Mouse (Mus musculus) heart, embryonic 10.5 days (tissue): Measurements from ENCODE around the gene Gm26938. TPM values are rescaled to one million over a fixed set of nuclear protein-coding genes. Genes with fewer than 3 reads are reported as not detected.
A peak's percentile ranks its signal among the peaks of the same experiment; 100 is the strongest.

Experiments used
- DNase-seq: peaks from one replicate; pipeline ENCODE4 v3.0.0-alpha.2; 2017; ENCODE audit warnings: low spot score
- H3K27ac ChIP-seq: fragments of 300-500 bp; sonication (generic); 2 replicates; pipeline ENCODE4 v1.5.1; 2016; ENCODE audit warnings: mild to moderate bottlenecking
- H3K27me3 ChIP-seq: fragments of 300-500 bp; sonication (generic); 2 replicates; pipeline ENCODE4 v1.6.1; 2016; ENCODE audit warnings: mild to moderate bottlenecking; ENCODE audit not compliant: poor library complexity, insufficient read depth, severe bottlenecking
- H3K36me3 ChIP-seq: fragments of 300-500 bp; sonication (generic); 2 replicates; pipeline ENCODE4 v1.6.1; 2016; ENCODE audit warnings: mild to moderate bottlenecking, moderate library complexity
- H3K4me1 ChIP-seq: fragments of 300-500 bp; sonication (generic); 2 replicates; pipeline ENCODE4 v1.6.1; 2016; ENCODE audit warnings: mild to moderate bottlenecking
- H3K4me3 ChIP-seq: fragments of 300-500 bp; sonication (generic); 2 replicates; pipeline ENCODE4 v1.5.1; 2016; ENCODE audit warnings: mild to moderate bottlenecking, moderate library complexity
- H3K9me3 ChIP-seq: fragments of 300-500 bp; sonication (generic); 2 replicates; pipeline ENCODE4 v1.6.1; 2016; ENCODE audit warnings: mild to moderate bottlenecking, moderate library complexity
- WGBS: fragments of 180-500 bp; shearing (Covaris S2); methylation state at CpG from one replicate; pipeline ENCODE4 v1.1.7; 2016; 5-methylcytosine and 5-hydroxymethylcytosine counted together
- polyA plus RNA-seq: library from polyadenylated mRNA; unstranded; fragments of >200 nt; fragmentation: Nextera tagmentation; extraction: Ambion mirVana; gene quantifications from 2 replicates; pipeline ENCODE4 v1.2.1, GENCODE M21; 2016

Gm26938 gene
- polyA plus RNA-seq, 1 experiment from 2014 or later, result not detected

DNA sequence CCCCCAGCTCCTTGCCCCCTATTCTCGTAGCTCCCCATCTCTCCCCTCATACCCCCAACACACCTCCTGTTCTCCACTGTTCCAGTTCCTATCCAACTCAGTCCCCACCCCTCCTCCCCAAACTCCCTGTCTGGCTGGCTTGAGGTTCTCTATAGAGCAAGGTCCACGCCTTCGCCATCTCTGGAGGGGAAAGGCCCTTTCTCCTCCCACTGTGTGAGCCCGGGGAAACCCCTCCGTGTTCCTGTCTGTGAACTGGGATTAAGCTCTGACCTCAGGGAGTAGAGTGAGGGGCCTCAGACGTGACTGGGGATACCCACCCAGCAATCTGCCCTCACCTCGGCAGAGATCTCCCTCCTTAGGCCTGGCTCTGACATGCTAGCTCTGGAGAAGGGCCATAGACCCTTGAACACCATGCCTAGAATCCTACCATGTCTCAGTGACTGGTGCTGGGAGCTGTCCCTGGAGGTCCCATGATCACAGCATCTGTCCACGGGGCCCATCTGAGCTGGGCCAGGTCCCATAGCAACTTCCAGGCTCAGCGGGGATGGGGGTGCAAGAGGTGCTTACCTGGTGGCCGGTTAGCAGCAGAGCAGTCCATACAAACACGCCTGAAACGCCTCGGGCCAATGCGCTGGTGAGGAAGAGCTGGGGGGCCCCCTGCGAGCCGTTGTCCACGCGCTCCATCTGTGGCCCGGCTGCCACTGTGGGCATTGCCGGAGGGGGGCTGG is 13.6 kb downstream of the Gm26938 start:
- H3K27me3 ChIP-seq, result peaks cover 36% of the 10 kb centered on the region
- H3K4me3 ChIP-seq, result peak overlapping the region; percentile 30
- H3K36me3 ChIP-seq, result no peaks in the 10 kb centered on the region
- WGBS, result 63% methylated on average over 20 of the region's 20 CpGs
- no peak for DNase-seq
- peak overlapping the region; percentile 62; the same call in 1 of the 2 replicates for H3K27ac ChIP-seq
- peaks cover 34% of the 10 kb centered on the region for H3K4me1 ChIP-seq
- no peaks in the 10 kb centered on the region for H3K9me3 ChIP-seq

DNA sequence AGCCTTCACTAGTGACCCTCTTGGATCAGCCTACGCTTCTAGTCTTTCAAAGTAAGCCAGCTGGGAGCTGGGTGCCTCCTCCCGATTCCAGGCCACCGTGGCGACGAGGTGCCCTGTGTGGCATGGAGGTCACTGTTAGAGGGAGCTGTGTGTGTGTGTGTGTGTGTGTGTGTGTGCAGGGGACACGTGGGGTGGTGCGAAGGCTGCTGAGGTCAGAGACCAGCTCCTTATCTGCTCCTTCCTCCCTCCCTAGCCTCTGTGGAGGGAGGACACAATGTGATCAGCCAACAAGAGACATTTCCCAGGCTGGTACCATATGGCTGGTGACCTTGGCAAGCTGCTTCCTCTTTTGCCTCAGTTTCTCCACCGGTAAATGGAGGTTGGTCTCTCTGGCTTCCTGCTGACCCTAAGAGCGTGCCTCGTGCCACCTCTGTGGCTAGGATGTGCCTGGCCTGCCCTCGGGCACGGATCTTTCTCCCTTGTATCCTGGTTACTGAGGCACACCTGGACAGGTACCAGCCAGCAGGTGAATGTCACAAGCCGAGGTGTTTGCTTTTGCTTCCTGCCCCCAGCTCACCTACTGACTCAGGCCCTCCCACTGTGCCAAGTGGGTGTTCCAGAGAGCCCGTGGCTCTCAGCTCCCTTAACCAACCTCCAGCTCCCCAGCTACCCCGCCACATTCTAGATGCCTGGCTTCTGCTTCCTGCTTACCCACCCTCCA is 14.4 kb downstream of the Gm26938 start:
- no peaks in the 10 kb centered on the region for H3K9me3 ChIP-seq
- H3K4me3 ChIP-seq, result 0 out of 2 replicates have a peak overlapping the region, but pooled peaks have one; percentile 3
- no peaks in the 10 kb centered on the region for H3K36me3 ChIP-seq
- WGBS, result 73% methylated on average over 15 of the region's 15 CpGs
- DNase-seq, result peak; percentile 86
- H3K27ac ChIP-seq, result peak overlapping the region; percentile 62; the same call in 1 of the 2 replicates
- peaks cover 34% of the 10 kb centered on the region for H3K4me1 ChIP-seq
- H3K27me3 ChIP-seq, result peaks cover 36% of the 10 kb centered on the region

DNA sequence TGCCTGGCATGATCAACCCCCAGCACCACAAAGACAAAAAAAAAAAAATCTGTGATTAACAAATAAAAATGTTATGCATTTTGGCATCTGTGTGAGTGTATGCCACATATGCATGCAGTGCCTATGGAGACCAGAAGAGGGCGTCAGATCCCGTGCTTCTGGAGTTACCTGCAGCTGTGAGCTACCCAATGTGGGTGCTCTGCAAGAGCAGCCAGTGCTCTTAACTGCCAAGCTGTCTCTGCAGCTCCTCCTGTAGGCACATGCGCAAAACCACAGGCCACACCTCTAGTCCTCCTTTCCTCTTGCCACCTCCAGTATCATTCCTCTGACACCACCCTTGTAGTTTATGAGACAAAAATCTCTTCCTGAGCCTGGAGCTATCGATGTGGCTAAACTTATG is 16.8 kb downstream of the Gm26938 start:
- peaks cover 47% of the 10 kb centered on the region for H3K4me1 ChIP-seq
- DNase-seq, result no peak
- H3K9me3 ChIP-seq, result no peaks in the 10 kb centered on the region
- H3K27ac ChIP-seq, result no peak overlapping the region
- H3K27me3 ChIP-seq, result peaks cover 27% of the 10 kb centered on the region
- WGBS, result 51% methylated on average over 4 of the region's 4 CpGs
- H3K36me3 ChIP-seq, result no peaks in the 10 kb centered on the region
- H3K4me3 ChIP-seq, result no peak overlapping the region

DNA sequence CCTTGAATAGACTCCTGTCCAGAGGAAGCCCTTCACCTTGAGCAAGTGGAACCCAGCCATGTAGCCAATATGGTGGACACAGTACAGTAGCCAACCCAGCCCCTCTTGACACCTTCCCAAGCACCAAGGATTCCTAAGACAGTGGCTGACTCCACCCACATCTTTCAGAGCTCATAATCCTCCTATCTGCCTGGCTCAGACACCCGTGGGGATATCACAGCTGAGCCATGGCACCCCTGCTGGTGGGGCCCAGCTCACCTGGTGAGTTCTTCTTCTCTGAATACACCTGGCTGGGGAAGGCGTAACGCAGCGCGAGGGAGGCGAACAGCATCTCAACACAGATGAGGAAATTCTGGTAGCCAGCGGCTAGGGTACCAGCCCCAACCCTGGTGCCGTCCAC is 20.3 kb downstream of the Gm26938 start:
- Histone ChIP-seq H3K27ac (peak overlapping the region; percentile 89), H3K27me3 (no peaks in the 10 kb centered on the region), H3K4me3 (no peak overlapping the region), H3K36me3 (peaks cover 16% of the 10 kb centered on the region), H3K9me3 (no peaks in the 10 kb centered on the region), H3K4me1 (peaks cover 48% of the 10 kb centered on the region)
- peak; percentile 83 for DNase-seq
- 88% methylated on average over 8 of the region's 8 CpGs for WGBS

DNA sequence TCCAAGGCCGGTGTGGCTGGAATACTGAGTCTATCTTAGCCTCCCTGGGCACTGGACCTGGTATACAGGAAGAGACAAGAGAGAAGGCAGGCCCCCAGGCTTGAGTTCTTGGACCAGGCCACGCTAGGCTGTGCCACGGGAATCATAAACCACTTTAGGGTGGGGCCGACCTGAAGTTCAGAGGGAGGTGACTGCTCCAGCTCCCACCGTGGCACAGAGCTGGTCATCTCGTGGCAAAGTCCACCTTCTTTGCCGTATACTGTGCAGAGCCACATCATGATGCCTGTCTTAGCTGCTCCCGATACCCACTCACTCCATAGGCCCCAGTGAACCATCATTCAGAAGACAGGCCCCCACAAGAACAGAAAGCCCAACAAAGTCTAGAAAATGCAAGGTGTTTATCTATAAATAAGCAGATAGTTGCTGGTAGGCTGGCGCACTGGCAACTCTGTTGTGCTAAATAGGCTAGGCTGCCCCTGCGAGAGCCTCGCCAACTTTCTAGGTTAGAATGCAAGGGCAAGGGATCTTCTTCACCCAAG is 21.6 kb downstream of the Gm26938 start:
- no peak for DNase-seq
- H3K27ac ChIP-seq, result peak overlapping the region; percentile 89

DNA sequence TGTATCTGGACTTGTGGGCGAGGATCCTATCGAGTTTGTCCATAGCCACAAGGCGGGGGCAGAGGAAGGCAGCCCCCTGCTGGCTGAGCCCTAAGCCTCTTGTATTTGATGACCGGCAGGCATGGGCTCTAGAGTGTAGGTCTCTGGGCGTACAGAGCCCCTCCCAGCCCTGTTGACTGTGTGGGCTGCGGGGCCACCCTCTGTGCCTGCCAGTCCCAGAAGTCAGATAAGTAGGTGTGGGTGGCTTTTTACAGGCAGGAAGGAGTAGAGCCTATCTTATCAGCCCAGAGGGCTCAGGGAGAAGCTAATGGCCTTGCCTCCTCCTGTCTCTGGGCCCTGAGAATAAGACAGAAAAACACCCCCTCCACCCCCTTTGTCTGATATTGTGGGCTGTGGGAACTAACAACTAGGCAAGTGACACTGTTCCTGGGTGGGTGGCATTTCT is 22.1 kb downstream of the Gm26938 start:
- WGBS, result 2% methylated on average over 6 of the region's 6 CpGs
- peak overlapping the region; percentile 89 for H3K27ac ChIP-seq
- H3K4me1 ChIP-seq, result peaks cover 66% of the 10 kb centered on the region
- peak; percentile 96 for DNase-seq
- peak overlapping the region; percentile 42 for H3K4me3 ChIP-seq
- H3K36me3 ChIP-seq, result peaks cover 34% of the 10 kb centered on the region
- H3K27me3 ChIP-seq, result no peaks in the 10 kb centered on the region
- no peaks in the 10 kb centered on the region for H3K9me3 ChIP-seq

More for the DNA sequence above, 21.6 kb downstream of the Gm26938 start:
- WGBS, result 54% methylated on average over 11 of the region's 11 CpGs
- H3K4me3 ChIP-seq, result 0 out of 2 replicates have a peak overlapping the region, but pooled peaks have one; percentile 42
- H3K9me3 ChIP-seq, result no peaks in the 10 kb centered on the region
- peaks cover 29% of the 10 kb centered on the region for H3K36me3 ChIP-seq
- H3K4me1 ChIP-seq, result peaks cover 61% of the 10 kb centered on the region
- H3K27me3 ChIP-seq, result no peaks in the 10 kb centered on the region

DNA sequence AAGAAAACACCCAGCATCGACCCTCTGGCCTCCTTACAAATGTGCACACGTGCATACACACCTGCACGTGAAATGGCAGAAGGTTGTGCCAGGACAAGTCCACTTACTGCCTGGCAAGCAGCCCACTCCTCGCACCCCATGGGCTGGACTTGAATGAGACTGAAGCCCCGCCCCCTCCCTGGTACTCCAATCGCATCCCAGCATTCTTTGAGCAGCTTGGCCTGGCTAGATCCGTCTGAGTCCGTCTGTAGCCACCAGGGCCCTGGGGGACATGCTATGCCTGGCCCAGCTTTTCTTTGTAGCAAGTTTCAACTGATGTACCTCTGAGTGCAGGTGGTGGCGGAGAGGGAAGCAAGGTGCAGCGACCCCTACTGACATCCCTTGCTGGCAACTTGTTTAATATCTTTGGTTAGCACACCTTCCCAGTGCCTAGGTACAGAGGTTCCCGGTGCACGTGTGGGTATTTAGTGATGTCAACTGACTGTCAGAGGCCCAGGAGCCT is 22.6 kb downstream of the Gm26938 start:
- peak; percentile 92 for DNase-seq
- 6% methylated on average over 12 of the region's 12 CpGs for WGBS
- peaks cover 37% of the 10 kb centered on the region for H3K36me3 ChIP-seq
- peak overlapping the region; percentile 89 for H3K27ac ChIP-seq
- no peaks in the 10 kb centered on the region for H3K27me3 ChIP-seq
- H3K9me3 ChIP-seq, result no peaks in the 10 kb centered on the region
- peak overlapping the region; percentile 42 for H3K4me3 ChIP-seq
- H3K4me1 ChIP-seq, result peaks cover 71% of the 10 kb centered on the region

DNA sequence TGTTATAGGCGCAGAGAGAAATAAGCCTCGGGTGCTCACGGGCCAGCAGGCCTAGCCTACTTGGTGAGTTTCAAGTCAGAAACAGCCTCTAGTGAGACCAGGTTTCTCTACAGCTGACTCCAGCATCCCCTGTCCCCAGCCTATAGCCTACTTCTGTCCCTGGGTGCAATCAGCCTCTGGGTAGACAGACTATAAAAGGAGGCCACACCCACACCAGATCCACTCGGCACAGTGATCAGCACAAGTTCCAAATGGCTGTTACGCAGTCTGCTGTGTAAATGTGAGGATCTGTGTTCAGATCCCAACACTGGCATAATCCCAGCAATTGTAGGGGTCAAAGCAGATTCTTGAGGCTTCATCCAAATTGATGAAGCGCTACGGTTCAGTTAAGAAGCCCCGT is 23.0 kb downstream of the Gm26938 start:
- Histone ChIP-seq H3K4me3 (peak overlapping the region; percentile 42; the same call in 1 of the 2 replicates), H3K27ac (peak overlapping the region; percentile 89)
- WGBS, result 69% methylated on average over 8 of the region's 8 CpGs

DNA sequence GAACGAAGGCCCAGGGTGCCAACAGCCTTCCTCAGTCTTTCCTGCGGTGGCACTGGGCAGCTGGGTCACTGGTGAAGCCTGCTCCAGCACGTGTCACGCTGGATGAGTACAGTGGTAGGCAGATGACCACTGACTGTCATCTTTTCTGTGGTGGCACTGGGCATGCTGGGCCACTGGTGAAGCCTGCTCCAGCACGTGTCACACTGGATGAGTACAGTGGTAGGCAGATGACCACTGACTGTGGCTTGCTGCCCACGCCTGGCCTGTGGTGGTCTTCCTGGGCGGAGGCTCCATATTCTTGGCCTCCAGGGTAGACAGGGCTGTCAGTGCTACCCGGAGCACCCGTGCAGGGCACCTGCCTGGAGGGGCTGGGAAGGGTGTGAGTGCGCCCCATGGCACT is 24.3 kb downstream of the Gm26938 start:
- 90% methylated on average over 10 of the region's 10 CpGs for WGBS
- H3K36me3 ChIP-seq, result peaks cover 37% of the 10 kb centered on the region
- no peak overlapping the region for H3K27ac ChIP-seq
- H3K9me3 ChIP-seq, result no peaks in the 10 kb centered on the region
- no peak overlapping the region for H3K4me3 ChIP-seq
- H3K4me1 ChIP-seq, result peaks cover 84% of the 10 kb centered on the region
- no peak for DNase-seq
- H3K27me3 ChIP-seq, result no peaks in the 10 kb centered on the region

More for the DNA sequence above, 23.0 kb downstream of the Gm26938 start:
- H3K36me3 ChIP-seq, result peaks cover 37% of the 10 kb centered on the region
- H3K27me3 ChIP-seq, result no peaks in the 10 kb centered on the region
- no peak for DNase-seq
- no peaks in the 10 kb centered on the region for H3K9me3 ChIP-seq
- peaks cover 74% of the 10 kb centered on the region for H3K4me1 ChIP-seq

DNA sequence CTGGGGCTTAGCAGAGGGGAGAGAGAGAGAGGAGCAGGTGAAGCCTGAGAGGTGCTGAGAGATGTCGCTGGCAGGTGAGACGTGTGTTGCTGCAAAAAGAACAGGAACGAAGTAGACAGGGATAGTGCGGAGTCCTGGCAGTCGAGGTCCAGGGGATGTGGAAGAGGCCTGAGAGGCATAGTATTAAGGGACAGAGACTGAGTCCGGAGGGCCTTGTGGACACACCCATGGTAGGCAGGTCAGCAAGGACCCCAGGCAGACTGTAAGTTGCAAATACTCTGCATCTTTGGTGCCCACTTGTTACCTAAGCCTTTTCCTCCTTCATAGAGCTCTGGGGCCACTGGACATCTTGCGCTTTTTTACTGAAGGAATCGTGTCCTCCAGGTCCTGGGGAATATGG is 25.0 kb downstream of the Gm26938 start:
- Histone ChIP-seq H3K27ac (peak overlapping the region; percentile 93; the same call in 1 of the 2 replicates), H3K4me3 (no peak overlapping the region), H3K9me3 (no peaks in the 10 kb centered on the region), H3K27me3 (no peaks in the 10 kb centered on the region), H3K36me3 (peaks cover 37% of the 10 kb centered on the region), H3K4me1 (peaks cover 90% of the 10 kb centered on the region)
- WGBS, result 87% methylated on average over 8 of the region's 8 CpGs
- no peak for DNase-seq

DNA sequence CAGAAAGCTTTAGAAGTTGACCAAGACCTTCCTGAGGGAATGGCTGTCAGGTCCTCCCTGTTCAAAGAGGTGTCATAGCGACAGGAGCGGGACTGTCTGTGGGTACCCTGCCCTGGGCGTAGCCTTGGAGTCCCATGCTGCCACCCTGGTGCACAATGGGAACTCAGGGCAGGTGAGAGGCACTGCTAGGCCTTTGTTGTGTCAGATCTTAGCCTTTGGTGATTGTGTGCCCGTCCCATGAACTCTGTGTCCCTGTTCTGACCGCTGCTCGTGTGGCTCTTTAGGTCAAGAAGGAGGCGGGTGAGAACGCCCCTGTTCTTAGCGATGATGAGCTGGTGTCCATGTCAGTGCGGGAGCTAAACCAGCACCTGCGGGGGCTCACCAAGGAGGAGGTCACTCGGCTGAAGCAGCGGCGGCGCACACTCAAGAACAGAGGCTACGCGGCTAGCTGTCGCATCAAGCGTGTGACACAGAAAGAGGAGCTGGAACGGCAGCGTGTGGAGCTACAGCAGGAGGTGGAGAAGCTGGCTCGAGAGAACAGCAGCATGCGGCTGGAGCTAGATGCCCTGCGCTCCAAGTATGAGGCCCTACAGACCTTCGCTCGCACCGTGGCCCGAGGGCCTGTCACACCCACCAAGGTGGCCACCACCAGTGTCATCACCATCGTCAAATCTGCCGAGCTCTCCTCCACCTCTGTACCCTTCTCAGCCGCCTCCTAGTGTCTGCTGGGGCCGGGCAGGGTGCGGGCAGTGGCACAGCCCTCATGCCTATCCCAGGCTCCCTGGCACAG is 26.2 kb downstream of the Gm26938 start:
- DNase-seq, result no peak
- Histone ChIP-seq H3K4me3 (no peak overlapping the region), H3K27me3 (no peaks in the 10 kb centered on the region), H3K9me3 (no peaks in the 10 kb centered on the region), H3K4me1 (peaks cover 92% of the 10 kb centered on the region), H3K27ac (peak overlapping the region; percentile 93), H3K36me3 (peaks cover 37% of the 10 kb centered on the region)
- WGBS, result 89% methylated on average over 33 of the region's 33 CpGs

DNA sequence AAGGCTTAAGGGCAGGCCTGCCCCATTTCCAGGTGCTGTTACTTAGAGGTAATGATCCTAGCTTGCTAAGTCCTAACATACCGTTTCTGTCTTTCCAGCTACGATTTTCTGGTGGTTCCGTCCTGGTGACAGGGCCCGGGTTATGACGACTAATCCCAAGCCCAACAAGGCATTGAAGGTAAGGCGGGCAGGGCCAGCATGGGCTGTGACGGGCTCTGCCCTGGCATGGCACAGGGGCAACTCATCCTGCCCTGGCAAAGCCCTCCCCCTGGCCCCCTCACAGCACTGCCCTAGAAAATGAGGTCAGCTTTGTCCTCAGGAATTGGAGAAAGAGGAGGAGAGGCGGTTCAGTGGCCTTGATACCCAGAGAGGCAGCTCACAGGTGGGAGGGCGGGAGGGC is 27.2 kb downstream of the Gm26938 start:
- no peak for DNase-seq
- WGBS, result 93% methylated on average over 9 of the region's 9 CpGs
- Histone ChIP-seq H3K4me3 (no peak overlapping the region), H3K27ac (peak overlapping the region; percentile 93), H3K36me3 (peaks cover 37% of the 10 kb centered on the region), H3K27me3 (no peaks in the 10 kb centered on the region), H3K9me3 (no peaks in the 10 kb centered on the region), H3K4me1 (peaks cover 92% of the 10 kb centered on the region)
